Mouse (Mus musculus) ES-E14 (cell line): ENCODE measurements around the gene Ctnnb1. TPM values are rescaled to one million over a fixed set of nuclear protein-coding genes. Genes with fewer than 3 reads are reported as not detected.

ENCODE experiments used
- DNase-seq: peaks from one replicate; pipeline ENCODE4 v3.0.0-alpha.2; 2013; ENCODE audit warnings: low read depth, low spot score
- H3K27ac ChIP-seq: 2 replicates; pipeline ENCODE4 v1.5.1; 2012; ENCODE audit warnings: low read depth, mild to moderate bottlenecking, low read length, moderate library complexity, mixed read lengths; ENCODE audit not compliant: poor library complexity, insufficient read depth, severe bottlenecking
- H3K36me3 ChIP-seq: 2 replicates; pipeline ENCODE4 v1.6.1; 2012; ENCODE audit warnings: mild to moderate bottlenecking, low read length, moderate library complexity, mixed read lengths; ENCODE audit not compliant: control insufficient read depth, poor library complexity, insufficient read depth, severe bottlenecking
- H3K4me1 ChIP-seq, 2 experiments: fragments of 150-350 bp in 1 of 2; sonication (generic) in 1 of 2; 2 replicates each; pipeline ENCODE4 v1.6.1; 2012; ENCODE audit warnings: low read length in 2 of 2, mild to moderate bottlenecking in 1 of 2, mixed read lengths in 1 of 2; ENCODE audit not compliant: control insufficient read depth in 2 of 2, insufficient read depth in 2 of 2, poor library complexity in 1 of 2
- H3K4me3 ChIP-seq, 2 experiments: fragments of 150-350 bp in 1 of 2; sonication (generic) in 1 of 2; 2 replicates each; pipeline ENCODE4 v1.5.1; 2012; ENCODE audit warnings: low read length in 2 of 2, low read depth in 1 of 2, mild to moderate bottlenecking in 1 of 2, mixed read lengths in 1 of 2; ENCODE audit not compliant: insufficient read depth in 1 of 2, poor library complexity in 1 of 2, severe bottlenecking in 1 of 2
- H3K9ac ChIP-seq: 2 replicates; pipeline ENCODE4 v1.6.1; 2012; ENCODE audit warnings: low read depth, mild to moderate bottlenecking, low read length, mixed read lengths; ENCODE audit not compliant: poor library complexity, insufficient read depth, severe bottlenecking
- H3K9me3 ChIP-seq: fragments of 150-350 bp; sonication (generic); 2 replicates; pipeline ENCODE4 v1.6.1; 2012; ENCODE audit warnings: low read depth, mild to moderate bottlenecking, low read length; ENCODE audit not compliant: control insufficient read depth, insufficient read depth
- CHD2 ChIP-seq: IDR thresholded peaks from 2 replicates; pipeline ENCODE4 v1.6.1; 2014; ENCODE audit warnings: mild to moderate bottlenecking, low read depth, low read length, inconsistent platforms
- HCFC1 ChIP-seq: IDR thresholded peaks from 2 replicates; pipeline ENCODE4 v1.6.1; 2012; ENCODE audit warnings: low read length, inconsistent platforms, borderline replicate concordance; ENCODE audit not compliant: insufficient read depth
- MAFK ChIP-seq: IDR thresholded peaks from 2 replicates; pipeline ENCODE4 v1.6.1; 2014; ENCODE audit warnings: mild to moderate bottlenecking, low read depth, low read length, inconsistent platforms; ENCODE audit not compliant: insufficient read depth
- ZC3H11A ChIP-seq: IDR thresholded peaks from 2 replicates; pipeline ENCODE4 v1.6.1; 2012; ENCODE audit warnings: low read depth, mild to moderate bottlenecking, inconsistent platforms, low read length, borderline replicate concordance
- ZNF384 ChIP-seq: IDR thresholded peaks from 2 replicates; pipeline ENCODE4 v1.6.1; 2012; ENCODE audit warnings: low read depth, low read length, inconsistent platforms
- in situ Hi-C, 2 experiments: fragments of 600-800 bp; cut with MboI; formaldehyde crosslinking; loops; one replicate each; pipeline ENCODE4 v1.15.1; 2025; ENCODE audit warnings: low sequenced_read_pairs in 2 of 2, inconsistent platforms in 1 of 2; ENCODE audit not compliant: unreplicated experiment in 2 of 2
- total RNA-seq: library from RNA; depleted of rRNA; stranded (reverse); fragments of 300-350 nt; gene quantifications from 2 replicates; pipeline ENCODE4 v1.2.3, GENCODE M21; 2012

Gene Ctnnb1
- total RNA-seq, 1 experiment: 572 TPM

- no peak overlapping the region for H3K27ac ChIP-seq
- peaks cover 0 to 10% of the 10 kb centered on the region in 2 experiments for H3K4me1 ChIP-seq
- H3K9me3 ChIP-seq: no peaks in the 10 kb centered on the region
- peaks cover 23% of the 10 kb centered on the region for H3K36me3 ChIP-seq
- no peak for TF ChIP-seq ZNF384
- 0 out of 2 replicates have a peak, but pooled peaks have one; percentile 35 for TF ChIP-seq MAFK
- in situ Hi-C loops: no loop called here
- no peak overlapping the region for H3K4me3 ChIP-seq
- no peak overlapping the region for H3K9ac ChIP-seq
- DNase-seq: no peak
These were observed 17.1 kb downstream of the Ctnnb1 start for GRCm38 (mm10) chr9:120946131-120946530.

GRCm38 (mm10) chr9:120948832-120949231, 19.8 kb downstream of the Ctnnb1 start:
- DNase-seq: no peak
- Histone ChIP-seq H3K4me1 (peaks cover 0 to 6% of the 10 kb centered on the region in 2 experiments), H3K9me3 (no peaks in the 10 kb centered on the region), H3K9ac (no peak overlapping the region), H3K36me3 (peaks cover 41% of the 10 kb centered on the region), H3K4me3 (no peak overlapping the region), H3K27ac (no peak overlapping the region)
- TF ChIP-seq MAFK: no peak
- no peak for TF ChIP-seq CHD2
- no peak for TF ChIP-seq ZNF384
- no peak for TF ChIP-seq ZC3H11A
- TF ChIP-seq HCFC1: no peak
- in situ Hi-C loops: no loop called here

- TF ChIP-seq MAFK (no peak), HCFC1 (no peak), ZNF384 (no peak), ZC3H11A (no peak), CHD2 (no peak)
- no peak for DNase-seq
- H3K9me3 ChIP-seq: no peaks in the 10 kb centered on the region
- in situ Hi-C loops: no loop called here
- no peak overlapping the region for H3K9ac ChIP-seq
- peaks cover 0 to 3% of the 10 kb centered on the region in 2 experiments; a peak in 3 of 4 replicates for H3K4me1 ChIP-seq
- no peak overlapping the region for H3K27ac ChIP-seq
- no peak overlapping the region for H3K4me3 ChIP-seq
- H3K36me3 ChIP-seq: peaks cover 59% of the 10 kb centered on the region
These were observed 21.7 kb downstream of the Ctnnb1 start for GRCm38 (mm10) chr9:120950761-120951160.

GRCm38 (mm10) chr9:120951947-120952346, 22.9 kb downstream of the Ctnnb1 start:
- Histone ChIP-seq H3K27ac (no peak overlapping the region), H3K4me3 (no peak overlapping the region), H3K9me3 (no peaks in the 10 kb centered on the region), H3K4me1 (peaks cover 0 to under 1% of the 10 kb centered on the region in 2 experiments; a peak in 1 of 4 replicates), H3K36me3 (peaks cover 66% of the 10 kb centered on the region), H3K9ac (no peak overlapping the region)
- TF ChIP-seq CHD2 (no peak), HCFC1 (no peak)
- DNase-seq: no peak
- in situ Hi-C loops: no loop called here

DNA sequence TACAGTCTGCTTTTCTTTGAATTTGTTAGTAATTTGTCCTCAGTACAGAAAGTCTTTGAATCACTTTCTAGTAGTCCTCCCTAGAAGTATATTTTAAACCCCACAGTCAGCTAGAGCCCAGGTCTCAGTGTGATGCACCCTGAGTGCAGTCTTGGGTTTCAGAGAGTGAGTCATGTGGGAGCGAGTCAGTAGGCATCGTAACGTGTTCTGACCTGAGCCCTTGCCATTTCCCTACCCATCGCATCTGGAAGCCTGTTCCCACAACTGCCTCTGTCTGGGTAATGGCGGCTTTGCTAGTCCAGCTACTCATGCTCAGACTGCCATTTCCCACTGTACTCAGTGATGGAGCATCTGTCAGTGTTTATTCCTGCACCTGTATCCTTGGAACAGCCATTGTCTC, 29.0 kb downstream of the Ctnnb1 start:
- H3K4me1 ChIP-seq: peaks cover 2 to 10% of the 10 kb centered on the region in 2 experiments
- peaks cover 78% of the 10 kb centered on the region for H3K36me3 ChIP-seq
- TF ChIP-seq CHD2: no peak
- TF ChIP-seq HCFC1: no peak
- no peak overlapping the region for H3K27ac ChIP-seq
- no peak overlapping the region for H3K9ac ChIP-seq
- H3K9me3 ChIP-seq: no peaks in the 10 kb centered on the region
- H3K4me3 ChIP-seq: no peak overlapping the region
- in situ Hi-C loops: no loop called here
- DNase-seq: no peak
